Mouse (Mus musculus): ENCODE measurements around the gene Olfr214. TPM values are rescaled to one million over a fixed set of nuclear protein-coding genes. Genes with fewer than 3 reads are reported as not detected.
A peak's percentile ranks its signal among the peaks of the same experiment; 100 is the strongest.
"Not testable (repeated sequence)": the region's sequence is repeated elsewhere in the genome, so short reads cannot be mapped to it uniquely, and the experiment has no call there.

Gene Olfr214
- not detected in 2 replicates for polyA plus RNA-seq (2015; fragmentation: Nextera tagmentation; extraction: Ambion mirVana)

DNA sequence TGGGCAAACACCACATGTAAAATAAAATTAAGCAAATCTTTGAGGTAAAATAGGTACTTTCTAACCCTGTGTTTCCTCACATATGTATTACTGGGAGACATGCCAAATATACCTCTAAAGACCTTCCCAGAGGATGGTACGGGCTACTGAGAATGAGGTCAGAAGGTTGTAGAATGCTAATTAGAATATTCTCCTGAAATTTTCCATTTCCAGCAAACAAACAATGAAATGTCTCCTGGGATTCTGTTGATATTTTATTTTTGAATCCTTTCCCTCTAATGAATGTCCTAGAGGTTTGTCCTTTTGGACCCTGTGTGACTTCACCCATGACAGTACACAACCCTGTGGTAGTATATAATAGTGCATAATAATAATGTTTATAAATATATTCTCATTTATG is at the start of gene Olfr214:
Olfr214 (plus strand) TSS at position 301 of the 400 bp plus-strand sequence.
- Histone ChIP-seq H3K4me3 (replicated peaks) (no peak within 1 kb of the TSS), H3K9me3 (no peaks in the 10 kb centered on the region), H3K9ac (replicated peaks) (no peak within 1 kb of the TSS), H3K27ac (no peak within 1 kb of the TSS), H3K36me3 (no peaks in the 10 kb centered on the region), H3K4me2 (replicated peaks) (no peak within 1 kb of the TSS), H3K27me3 (no peaks in the 10 kb centered on the region), H3K4me1 (replicated peaks) (no peaks in the 10 kb centered on the region)
- no peak for ATAC-seq
- 81% methylated on average over 1 of the region's 1 CpGs for WGBS

DNA sequence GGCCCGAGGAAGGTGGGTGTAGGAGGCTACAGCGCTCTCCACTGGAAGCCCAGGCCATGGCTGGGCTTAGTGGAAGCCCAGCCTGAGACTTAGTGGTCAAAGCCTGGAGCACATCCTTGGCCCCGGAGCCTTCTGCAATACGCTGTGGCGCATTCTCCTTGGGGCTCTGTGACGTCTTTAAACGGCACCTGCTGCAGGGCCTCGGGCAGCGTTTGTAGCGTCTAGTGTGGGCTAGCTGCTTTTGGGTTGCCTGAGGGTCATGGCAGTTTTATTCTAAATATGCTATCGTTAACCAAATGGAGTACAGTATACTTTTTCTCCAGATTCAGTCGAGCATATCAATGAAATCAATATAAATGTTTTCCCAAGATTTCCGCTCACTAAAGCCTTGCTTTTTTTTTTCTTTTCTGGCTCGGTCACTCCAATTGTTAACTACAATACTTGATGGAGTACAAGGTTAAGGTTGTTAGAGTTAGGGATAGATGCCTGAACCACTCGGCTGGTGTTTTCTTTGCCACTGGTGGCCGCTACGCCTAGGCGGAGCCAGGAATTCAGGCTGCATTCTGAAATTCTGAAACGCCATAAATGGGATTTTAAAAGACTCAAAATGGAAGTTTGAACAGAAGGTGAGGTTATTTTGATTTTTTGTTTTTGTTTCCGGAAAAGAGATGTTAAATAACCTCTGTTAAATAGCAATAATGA is 47.6 kb upstream of the Olfr214 start, which contains the start of gene Olfr212:
Olfr212 (plus strand) TSS at position 215 of the 702 bp plus-strand sequence.
- not testable (repeated sequence) for H3K4me1 ChIP-seq (replicated peaks); H3K27me3 ChIP-seq; ATAC-seq; H3K27ac ChIP-seq; H3K4me2 ChIP-seq (replicated peaks); H3K4me3 ChIP-seq (replicated peaks); H3K9ac ChIP-seq (replicated peaks); H3K36me3 ChIP-seq
- WGBS = 92% methylated on average over 20 of the region's 20 CpGs
- peaks cover 14% of the 10 kb centered on the region; the same call in 1 of the 2 replicates for H3K9me3 ChIP-seq

DNA sequence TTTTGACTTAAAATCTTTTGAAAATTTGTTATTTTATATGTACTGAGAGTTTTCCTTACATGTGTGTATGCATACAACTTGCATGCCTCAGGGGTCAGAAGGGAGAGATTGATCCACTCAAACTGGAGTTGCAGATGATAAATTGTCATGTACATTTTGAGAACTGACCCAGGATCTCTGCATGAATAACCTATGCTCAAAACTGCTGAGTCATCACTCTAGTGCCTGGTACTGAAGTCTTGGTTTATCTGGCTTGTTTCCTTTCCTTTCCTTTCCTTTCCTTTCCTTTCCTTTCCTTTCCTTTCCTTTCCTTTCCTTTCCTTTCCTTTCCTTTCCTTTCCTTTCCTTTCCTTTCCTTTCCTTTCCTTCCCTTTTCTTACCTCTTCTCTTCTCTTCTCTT is 39.2 kb upstream of the Olfr214 start:
- Histone ChIP-seq H3K4me1 (replicated peaks) (no peaks in the 10 kb centered on the region), H3K9me3 (no peaks in the 10 kb centered on the region), H3K27ac (no peak overlapping the region), H3K4me3 (replicated peaks) (no peak overlapping the region), H3K27me3 (no peaks in the 10 kb centered on the region), H3K36me3 (no peaks in the 10 kb centered on the region), H3K4me2 (replicated peaks) (no peak overlapping the region), H3K9ac (replicated peaks) (no peak overlapping the region)
- no peak for ATAC-seq

DNA sequence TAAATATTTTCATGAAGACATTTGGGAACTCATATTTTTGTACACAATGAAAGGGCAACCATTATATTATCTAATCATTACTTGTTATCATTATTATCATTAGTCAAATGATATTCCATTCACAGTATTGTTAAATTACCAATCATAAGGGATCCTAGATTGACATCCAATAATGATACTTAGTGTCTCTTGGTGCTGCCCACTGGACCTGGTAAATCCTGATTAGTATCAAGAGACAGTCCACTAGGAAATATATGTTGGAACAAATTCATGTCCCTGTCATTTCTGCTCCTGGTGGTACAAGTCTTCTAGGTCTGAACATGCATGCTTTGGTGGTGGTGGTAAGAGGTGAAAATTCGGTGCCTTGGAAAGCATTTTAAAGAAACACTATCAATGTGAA is 15.9 kb upstream of the Olfr214 start, which contains the start of gene Olfr213:
Olfr213 (plus strand) TSS at position 301 of the 400 bp plus-strand sequence.
- H3K27ac ChIP-seq = no peak within 1 kb of the TSS
- H3K9ac ChIP-seq (replicated peaks) = no peak within 1 kb of the TSS
- no peak within 1 kb of the TSS for H3K4me3 ChIP-seq (replicated peaks)
- no peak within 1 kb of the TSS for H3K4me2 ChIP-seq (replicated peaks)
- H3K9me3 ChIP-seq = no peaks in the 10 kb centered on the region
- H3K4me1 ChIP-seq (replicated peaks) = no peaks in the 10 kb centered on the region
- no peaks in the 10 kb centered on the region for H3K27me3 ChIP-seq
- WGBS = 86% methylated on average over 1 of the region's 1 CpGs
- no peak for ATAC-seq
- H3K36me3 ChIP-seq = no peaks in the 10 kb centered on the region

DNA sequence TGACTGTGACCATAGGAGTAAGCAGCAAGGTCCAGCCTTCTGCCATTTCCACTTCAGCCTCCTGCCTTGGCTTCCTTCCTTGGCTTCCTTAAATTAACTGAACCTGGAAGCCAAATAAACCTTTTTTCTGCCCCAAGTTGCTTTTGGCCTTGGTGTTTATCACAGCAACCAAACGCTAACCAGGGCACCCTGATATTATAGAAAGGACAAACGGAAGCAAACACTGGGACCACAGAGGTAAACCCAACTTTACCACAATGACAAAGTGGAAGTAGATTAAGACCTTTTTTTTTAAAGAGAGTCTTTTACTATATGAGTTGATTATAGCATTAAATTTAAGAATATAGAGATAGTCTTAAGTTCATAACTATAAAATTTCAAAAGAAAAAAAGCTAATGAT is 11.5 kb upstream of the Olfr214 start:
- H3K4me2 ChIP-seq (replicated peaks) = no peak overlapping the region
- no peak overlapping the region for H3K9ac ChIP-seq (replicated peaks)
- no peak for ATAC-seq
- no peaks in the 10 kb centered on the region for H3K27me3 ChIP-seq
- no peaks in the 10 kb centered on the region for H3K36me3 ChIP-seq
- WGBS = 91% methylated on average over 2 of the region's 2 CpGs
- no peaks in the 10 kb centered on the region for H3K9me3 ChIP-seq
- no peaks in the 10 kb centered on the region for H3K4me1 ChIP-seq (replicated peaks)
- H3K4me3 ChIP-seq (replicated peaks) = no peak overlapping the region
- H3K27ac ChIP-seq = no peak overlapping the region

DNA sequence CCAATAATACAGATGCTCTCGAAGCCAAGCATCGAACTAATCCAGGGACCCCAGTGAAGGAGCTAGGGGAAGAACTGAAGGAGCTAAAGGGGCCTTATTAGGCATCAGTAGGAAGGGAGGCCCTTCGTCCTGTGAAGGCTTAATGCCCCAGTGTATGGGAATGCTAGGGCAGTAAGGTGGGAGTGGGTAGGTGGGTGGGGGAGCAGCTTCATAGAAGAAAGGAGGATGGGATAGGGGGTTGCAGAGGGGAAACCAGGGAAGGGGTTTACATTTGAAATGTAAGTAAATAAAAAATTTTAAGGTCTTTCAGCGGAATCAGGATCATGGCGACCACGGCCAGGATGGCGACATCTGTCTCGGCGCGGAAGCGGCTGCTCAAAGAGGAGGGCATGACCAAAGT is 3.2 kb upstream of the Olfr214 start, which contains the start of gene Gm5580:
Gm5580 (plus strand) TSS at position 301 of the 400 bp plus-strand sequence.
- H3K4me1 ChIP-seq (replicated peaks); H3K4me2 ChIP-seq (replicated peaks); H3K4me3 ChIP-seq (replicated peaks); H3K36me3 ChIP-seq; H3K27ac ChIP-seq; H3K27me3 ChIP-seq; H3K9me3 ChIP-seq; ATAC-seq; H3K9ac ChIP-seq (replicated peaks): not testable (repeated sequence)
- 96% methylated on average over 11 of the region's 11 CpGs for WGBS

DNA sequence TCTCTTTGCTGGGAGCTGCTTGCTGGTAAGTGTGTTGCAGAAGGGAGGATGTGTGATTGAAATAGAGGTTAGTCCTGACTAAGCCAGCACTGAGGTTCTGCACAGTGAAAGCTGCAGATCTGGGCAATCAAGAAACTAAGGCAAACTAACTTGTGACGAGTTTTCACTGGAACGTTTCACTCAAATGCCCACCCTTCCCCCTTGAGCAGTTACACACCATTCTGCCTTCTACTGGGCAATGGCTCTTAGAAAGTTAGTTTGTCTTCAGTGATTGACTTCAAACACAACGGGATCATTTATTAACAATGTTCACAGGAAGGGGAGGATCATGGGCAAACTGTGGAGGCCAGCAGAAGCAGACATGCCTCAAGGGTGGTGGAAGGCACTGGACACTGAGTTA is 917 bp downstream of the Olfr214 start:
- no peaks in the 10 kb centered on the region for H3K9me3 ChIP-seq
- no peak overlapping the region for H3K4me3 ChIP-seq (replicated peaks)
- no peak overlapping the region for H3K27ac ChIP-seq
- H3K4me1 ChIP-seq (replicated peaks) = no peaks in the 10 kb centered on the region
- H3K27me3 ChIP-seq = no peaks in the 10 kb centered on the region
- ATAC-seq = no peak
- H3K9ac ChIP-seq (replicated peaks) = no peak overlapping the region
- no peak overlapping the region for H3K4me2 ChIP-seq (replicated peaks)
- no peaks in the 10 kb centered on the region for H3K36me3 ChIP-seq
- WGBS = 76% methylated on average over 3 of the region's 3 CpGs

DNA sequence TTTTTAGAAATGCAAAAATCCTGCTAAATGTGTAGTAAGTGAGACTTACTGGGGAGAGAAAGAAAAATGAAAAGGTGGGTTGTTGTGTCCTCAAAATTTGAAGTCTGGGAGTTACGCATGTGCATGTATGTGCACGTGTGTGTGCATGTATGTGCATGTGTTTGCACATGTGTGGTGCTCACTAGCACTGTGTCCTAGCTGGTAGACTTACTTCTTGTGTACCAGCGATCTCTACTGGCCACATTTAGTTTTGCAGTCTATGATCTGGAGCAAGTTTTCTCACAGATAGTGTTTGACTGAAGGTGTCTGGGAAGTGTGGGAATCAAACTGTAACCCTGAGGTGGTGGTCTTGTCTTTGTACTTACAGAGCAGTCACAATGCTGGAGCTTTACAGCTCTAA is 15.8 kb downstream of the Olfr214 start:
- H3K27me3 ChIP-seq = no peaks in the 10 kb centered on the region
- no peaks in the 10 kb centered on the region for H3K4me1 ChIP-seq (replicated peaks)
- H3K27ac ChIP-seq = no peak overlapping the region
- H3K36me3 ChIP-seq = no peaks in the 10 kb centered on the region
- no peaks in the 10 kb centered on the region for H3K9me3 ChIP-seq
- no peak overlapping the region for H3K4me2 ChIP-seq (replicated peaks)
- 36% methylated on average over 3 of the region's 3 CpGs for WGBS
- H3K4me3 ChIP-seq (replicated peaks) = no peak overlapping the region
- H3K9ac ChIP-seq (replicated peaks) = no peak overlapping the region
- 0 out of 2 replicates have a peak, but pooled peaks have one; percentile 45 for ATAC-seq

DNA sequence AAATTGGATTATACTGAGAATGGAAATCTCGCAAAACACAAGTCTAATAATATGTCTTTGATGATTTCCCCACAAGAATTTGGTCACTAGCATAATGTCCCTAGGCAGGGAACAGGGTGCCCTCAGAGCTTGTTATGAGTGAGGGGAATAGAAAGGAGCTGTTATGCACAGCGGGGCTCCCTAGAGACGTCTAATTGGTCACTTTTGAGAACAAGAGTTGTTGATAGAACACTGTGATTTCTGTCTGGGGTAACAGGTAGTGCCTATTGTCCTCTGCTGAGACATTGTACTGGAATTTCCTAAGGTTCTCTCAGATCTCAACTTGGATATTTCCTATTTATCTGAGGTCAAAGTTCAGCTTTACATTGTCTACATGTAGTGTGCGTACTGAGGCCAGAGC is 30.1 kb downstream of the Olfr214 start, which contains the start of gene Olfr215:
Olfr215 (minus strand) TSS at position 101 of the 400 bp plus-strand sequence.
- Histone ChIP-seq H3K27ac (no peak within 1 kb of the TSS), H3K9ac (replicated peaks) (no peak within 1 kb of the TSS), H3K4me1 (replicated peaks) (0 out of 2 replicates have a peak, but pooled peaks cover 2% of the 10 kb centered on the region), H3K4me2 (replicated peaks) (no peak within 1 kb of the TSS), H3K36me3 (no peaks in the 10 kb centered on the region), H3K27me3 (no peaks in the 10 kb centered on the region), H3K4me3 (replicated peaks) (no peak within 1 kb of the TSS), H3K9me3 (no peaks in the 10 kb centered on the region)
- ATAC-seq = no peak
- 48% methylated on average over 4 of the region's 4 CpGs for WGBS

DNA sequence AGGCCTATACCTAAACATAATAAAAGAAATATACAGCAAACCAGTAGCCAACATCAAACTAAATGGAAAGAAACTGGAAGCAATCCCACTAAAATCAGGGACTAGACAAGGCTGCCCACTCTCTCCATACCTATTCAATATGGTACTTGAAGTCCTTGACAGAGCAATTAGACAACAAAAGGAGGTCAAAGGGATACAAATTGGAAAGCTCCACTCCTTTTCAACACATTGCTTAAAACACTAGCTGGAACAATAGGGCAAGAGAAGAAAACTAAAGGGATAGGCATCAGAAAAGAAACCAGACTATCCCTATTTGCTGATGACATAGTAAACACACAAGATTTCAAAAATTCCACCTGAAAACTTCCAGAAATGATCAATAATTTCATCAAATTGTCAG is 46.9 kb downstream of the Olfr214 start:
- H3K9me3 ChIP-seq; H3K9ac ChIP-seq (replicated peaks); H3K27me3 ChIP-seq; ATAC-seq; H3K4me1 ChIP-seq (replicated peaks); H3K4me3 ChIP-seq (replicated peaks); H3K27ac ChIP-seq; H3K4me2 ChIP-seq (replicated peaks); H3K36me3 ChIP-seq: not testable (repeated sequence)

DNA sequence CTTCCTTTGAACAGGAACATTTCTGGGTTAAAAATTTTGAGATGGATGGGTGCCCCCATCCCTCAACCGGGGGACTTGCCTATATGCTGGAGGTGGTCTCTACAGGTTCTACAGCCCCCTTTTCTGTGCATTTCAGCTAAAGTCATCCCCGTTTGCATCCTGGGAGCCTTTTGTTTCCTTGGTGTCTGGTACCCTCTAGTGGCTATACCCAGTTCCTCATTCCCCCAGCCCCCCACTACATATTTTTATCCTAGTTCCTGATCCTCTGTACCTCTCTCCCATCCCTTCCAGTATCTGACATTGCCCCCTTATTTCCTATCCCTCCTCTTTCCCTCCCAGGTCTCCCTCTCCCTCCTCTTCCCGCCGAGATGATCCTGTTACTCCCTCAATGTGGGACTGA is 53.2 kb downstream of the Olfr214 start:
- no peak overlapping the region for H3K4me2 ChIP-seq (replicated peaks)
- no peaks in the 10 kb centered on the region for H3K36me3 ChIP-seq
- no peak overlapping the region for H3K27ac ChIP-seq
- ATAC-seq = no peak
- no peaks in the 10 kb centered on the region for H3K4me1 ChIP-seq (replicated peaks)
- no peaks in the 10 kb centered on the region for H3K9me3 ChIP-seq
- H3K4me3 ChIP-seq (replicated peaks) = no peak overlapping the region
- WGBS = 53% methylated on average over 4 of the region's 4 CpGs
- no peak overlapping the region for H3K9ac ChIP-seq (replicated peaks)
- no peaks in the 10 kb centered on the region for H3K27me3 ChIP-seq

Measured in midbrain, embryonic 13.5 days (tissue).